ENCODE assay signal across 15 mouse cellular contexts in the genomic region with DNA sequence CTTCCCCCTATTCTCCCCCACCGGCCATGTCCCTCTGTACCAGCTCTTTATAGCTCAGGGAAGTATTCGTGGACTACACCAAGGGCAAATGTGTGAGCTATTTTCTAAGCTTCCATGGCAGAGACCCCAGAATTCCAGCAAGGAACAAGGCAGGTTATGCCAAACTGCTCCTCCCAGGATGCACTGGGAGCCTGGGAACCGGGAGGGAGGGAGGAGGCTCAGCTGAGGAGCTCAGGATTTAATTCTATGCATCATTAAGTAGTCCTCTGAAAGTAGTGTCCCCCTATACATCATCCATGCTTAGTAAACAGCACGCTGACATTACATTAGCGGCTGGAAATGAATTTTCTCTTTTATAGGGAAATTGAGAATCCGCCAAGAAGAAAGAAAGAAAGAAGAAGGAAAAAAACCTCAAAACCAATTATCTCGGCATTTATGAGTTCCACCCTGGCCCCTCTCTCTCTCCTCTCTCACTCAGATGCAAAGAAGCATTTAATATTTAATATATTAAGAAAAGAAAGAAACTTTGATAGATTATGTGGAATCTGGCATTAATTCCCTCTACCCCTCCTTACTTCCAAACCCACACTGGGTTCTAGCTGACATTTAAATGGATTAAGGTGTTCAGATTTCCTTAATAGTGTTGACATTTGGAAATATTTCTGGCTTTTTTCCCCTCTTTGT.
DNase-seq lines count a peak whose midpoint lies in the region; ATAC-seq and TF ChIP-seq lines count a peak whose summit lies in the region.
"Had no signal": no experiment of that assay in that cellular context is flagged by ENCODE, and none has a peak within 500 bp of the region (broad histone marks: within the 10 kb centered on the region; RNA-seq: fewer than 3 reads in every experiment).

No protein-coding gene starts in this region.

- no peak for TF ChIP-seq CTCF in brain, embryonic 14.5 days (IDR thresholded peaks at IDR 0.05; ENCODE audit: borderline replicate concordance, extremely low read depth, insufficient read depth, insufficient read length)
- no peak for TF ChIP-seq CTCF in forebrain, postnatal 0 days (IDR thresholded peaks at IDR 0.05; ENCODE audit: low read depth)

- no peaks in the 10 kb centered on the region for H3K9me3 ChIP-seq in hindbrain, embryonic 11.5 days (ENCODE audit: control insufficient read depth, low read length)
- H3K9me3 ChIP-seq in hindbrain, embryonic 10.5 days = no peaks in the 10 kb centered on the region
- H3K9me3 ChIP-seq in forebrain, postnatal 0 days (ENCODE audit: low read length) = no peaks in the 10 kb centered on the region
- H3K9me3 ChIP-seq in midbrain, embryonic 14.5 days (ENCODE audit: control insufficient read depth, low read length) = no peaks in the 10 kb centered on the region
- H3K9me3 ChIP-seq: G1E; liver, embryonic 12.5 days; stomach, embryonic 15.5 days had no signal

- TF ChIP-seq POLR2A in brain, embryonic 14.5 days (IDR thresholded peaks at IDR 0.05; ENCODE audit: borderline replicate concordance, extremely low read depth, insufficient read depth, insufficient read length, poor library complexity, severe bottlenecking) = no peak

- H3K27ac ChIP-seq in hindbrain, embryonic 11.5 days (ENCODE audit: low read depth, low read length) = peak overlapping the region; percentile 60
- H3K27ac ChIP-seq in hindbrain, embryonic 10.5 days = no peak overlapping the region
- H3K27ac ChIP-seq in forebrain, postnatal 0 days (ENCODE audit: low read depth, low read length) = no peak overlapping the region
- no peak overlapping the region for H3K27ac ChIP-seq in midbrain, embryonic 14.5 days (replicated peaks; ENCODE audit: low read depth, low read length)
- H3K27ac ChIP-seq: liver, embryonic 12.5 days; stomach, embryonic 15.5 days had no signal

- no peaks in the 10 kb centered on the region for H3K4me1 ChIP-seq in hindbrain, embryonic 11.5 days (replicated peaks; ENCODE audit: control insufficient read depth, insufficient read depth, low read length)
- H3K4me1 ChIP-seq in hindbrain, embryonic 10.5 days (replicated peaks) = 0 out of 2 replicates have a peak, but pooled peaks cover 4% of the 10 kb centered on the region
- H3K4me1 ChIP-seq in forebrain, postnatal 0 days (ENCODE audit: insufficient read depth) = no peaks in the 10 kb centered on the region
- peaks cover 5% of the 10 kb centered on the region; the same call in 1 of the 2 replicates for H3K4me1 ChIP-seq in midbrain, embryonic 14.5 days (ENCODE audit: control insufficient read depth, insufficient read depth, low read length)
- H3K4me1 ChIP-seq: liver, embryonic 12.5 days had no signal

- 51% methylated on average over 7 of the region's 7 CpGs for WGBS in hindbrain, embryonic 11.5 days
- WGBS in hindbrain, embryonic 10.5 days = 57% methylated on average over 7 of the region's 7 CpGs
- WGBS in forebrain, postnatal 0 days = 26% methylated on average over 7 of the region's 7 CpGs
- WGBS in midbrain, embryonic 14.5 days = 36% methylated on average over 7 of the region's 7 CpGs

- DNase-seq in hindbrain, embryonic 11.5 days (ENCODE audit: low spot score) = peak; percentile 40
- no peak for DNase-seq in hindbrain, embryonic 10.5 days (ENCODE audit: low spot score)
- peak; percentile 76 for DNase-seq in brain, embryonic 14.5 days (ENCODE audit: low read depth)
- peak; percentile 23 for DNase-seq in forebrain, postnatal 0 days
- DNase-seq in midbrain, embryonic 14.5 days = peak; percentile 56
- no peak for DNase-seq in urinary bladder, postnatal 10 days (ENCODE audit: low spot score)
- DNase-seq in layer of hippocampus, postnatal 36 days = no peak
- DNase-seq: cerebellum, adult 11 months; gastrocnemius, postnatal 36 days; kidney, postnatal 36 days; spleen, adult 18-20 months had no signal

- no peak overlapping the region for H3K4me2 ChIP-seq in hindbrain, embryonic 11.5 days (replicated peaks; ENCODE audit: low read depth, low read length)
- H3K4me2 ChIP-seq in forebrain, postnatal 0 days (ENCODE audit: low read depth) = no peak overlapping the region
- H3K4me2 ChIP-seq in midbrain, embryonic 14.5 days (ENCODE audit: low read length) = no peak overlapping the region
- H3K4me2 ChIP-seq: liver, embryonic 12.5 days; stomach, embryonic 15.5 days had no signal

- no peak overlapping the region for H3K9ac ChIP-seq in hindbrain, embryonic 11.5 days (ENCODE audit: low read depth, low read length)
- H3K9ac ChIP-seq in forebrain, postnatal 0 days = no peak overlapping the region
- H3K9ac ChIP-seq in midbrain, embryonic 14.5 days (replicated peaks; ENCODE audit: low read length) = no peak overlapping the region
- H3K9ac ChIP-seq: liver, embryonic 12.5 days; stomach, embryonic 15.5 days had no signal

- H3K27me3 ChIP-seq in hindbrain, embryonic 11.5 days (ENCODE audit: control insufficient read depth, insufficient read depth, low read length) = no peaks in the 10 kb centered on the region
- no peaks in the 10 kb centered on the region for H3K27me3 ChIP-seq in hindbrain, embryonic 10.5 days (ENCODE audit: insufficient read depth, poor library complexity, severe bottlenecking)
- H3K27me3 ChIP-seq in forebrain, postnatal 0 days (ENCODE audit: insufficient read depth, low read length) = no peaks in the 10 kb centered on the region
- no peaks in the 10 kb centered on the region for H3K27me3 ChIP-seq in midbrain, embryonic 14.5 days (ENCODE audit: control insufficient read depth, insufficient read depth, low read length)
- H3K27me3 ChIP-seq: liver, embryonic 12.5 days; stomach, embryonic 15.5 days had no signal

- no peak overlapping the region for H3K4me3 ChIP-seq in hindbrain, embryonic 11.5 days (ENCODE audit: low read depth, low read length)
- no peak overlapping the region for H3K4me3 ChIP-seq in hindbrain, embryonic 10.5 days
- no peak overlapping the region for H3K4me3 ChIP-seq in forebrain, postnatal 0 days (ENCODE audit: low read depth, low read length)
- H3K4me3 ChIP-seq in midbrain, embryonic 14.5 days (replicated peaks; ENCODE audit: low read depth, low read length) = no peak overlapping the region
- H3K4me3 ChIP-seq: liver, embryonic 12.5 days; stomach, embryonic 15.5 days had no signal

- no peaks in the 10 kb centered on the region for H3K36me3 ChIP-seq in hindbrain, embryonic 11.5 days (ENCODE audit: control insufficient read depth, insufficient read depth, low read length)
- no peaks in the 10 kb centered on the region for H3K36me3 ChIP-seq in hindbrain, embryonic 10.5 days
- H3K36me3 ChIP-seq in forebrain, postnatal 0 days (ENCODE audit: insufficient read depth) = no peaks in the 10 kb centered on the region
- H3K36me3 ChIP-seq in midbrain, embryonic 14.5 days (ENCODE audit: control insufficient read depth, insufficient read depth, low read length) = no peaks in the 10 kb centered on the region
- H3K36me3 ChIP-seq: G1E; liver, embryonic 12.5 days; stomach, embryonic 15.5 days had no signal

- ATAC-seq in hindbrain, embryonic 11.5 days (ENCODE audit: low FRiP score) = peak; percentile 82
- ATAC-seq in forebrain, postnatal 0 days = peak; percentile 32; the same call in 1 of the 2 replicates
- no peak; the same call in 1 of the 2 replicates for ATAC-seq in midbrain, embryonic 14.5 days (ENCODE audit: low FRiP score, low TSS enrichment)
- ATAC-seq: liver, embryonic 12.5 days; lung, postnatal 0 days had no signal

Comparison
In these comparisons a context has a peak if more than half of its experiments do, and no peak if none do; other contexts are left out.
1. DNase-seq: peak in hindbrain, embryonic 11.5 days (single experiment), brain, embryonic 14.5 days (single experiment), forebrain, postnatal 0 days (single experiment) and midbrain, embryonic 14.5 days (single experiment); none in hindbrain, embryonic 10.5 days (single experiment), urinary bladder, postnatal 10 days (single experiment) and layer of hippocampus, postnatal 36 days (0 of 2).